Mouse (Mus musculus): ENCODE measurements around the gene Sufu. TPM values are rescaled to one million over a fixed set of nuclear protein-coding genes. Genes with fewer than 3 reads are reported as not detected.

Sufu gene
- polyA plus RNA-seq, 1 experiment, result 15.0 TPM

GRCm38 (mm10) chr19:46374477-46375088 is 22.1 kb upstream of the Sufu start:
- Histone ChIP-seq H3K4me3 (replicated peaks; ENCODE audit: insufficient read depth, low read depth, low read length) (no peak overlapping the region), H3K27ac (ENCODE audit: insufficient read depth, low read length) (no peak overlapping the region), H3K27me3 (ENCODE audit: control insufficient read depth, insufficient read depth, low read length) (no peaks in the 10 kb centered on the region), H3K4me1 (ENCODE audit: control insufficient read depth, insufficient read depth, low read length) (peaks cover 5% of the 10 kb centered on the region)
- TF ChIP-seq POLR2A (IDR thresholded peaks at IDR 0.05; ENCODE audit: borderline replicate concordance, insufficient read depth, low read length), result 0 out of 2 replicates have a peak, but pooled peaks have one; percentile 14
- no peak for TF ChIP-seq CTCF (IDR thresholded peaks at IDR 0.05; ENCODE audit: borderline replicate concordance, insufficient read depth, low read depth, low read length)
- DNase-seq, result peak; percentile 39 to 45
- 25% methylated on average over 21 of the region's 21 CpGs for WGBS

GRCm38 (mm10) chr19:46375489-46375888 is 21.2 kb upstream of the Sufu start:
- TF ChIP-seq POLR2A (IDR thresholded peaks at IDR 0.05; ENCODE audit: borderline replicate concordance, insufficient read depth, low read length) (no peak), CTCF (IDR thresholded peaks at IDR 0.05; ENCODE audit: borderline replicate concordance, insufficient read depth, low read depth, low read length) (no peak)
- DNase-seq, result peak in 1 of 2 experiments; percentile 50
- no peak overlapping the region for H3K4me3 ChIP-seq (replicated peaks; ENCODE audit: insufficient read depth, low read depth, low read length)

GRCm38 (mm10) chr19:46375891-46376290 is 20.8 kb upstream of the Sufu start:
- DNase-seq, result no peak
- Histone ChIP-seq H3K27me3 (ENCODE audit: control insufficient read depth, insufficient read depth, low read length) (no peaks in the 10 kb centered on the region), H3K4me1 (ENCODE audit: control insufficient read depth, insufficient read depth, low read length) (peaks cover 5% of the 10 kb centered on the region), H3K27ac (ENCODE audit: insufficient read depth, low read length) (no peak overlapping the region), H3K4me3 (replicated peaks; ENCODE audit: insufficient read depth, low read depth, low read length) (no peak overlapping the region)
- 55% methylated on average over 4 of the region's 4 CpGs for WGBS
- no peak for TF ChIP-seq CTCF (IDR thresholded peaks at IDR 0.05; ENCODE audit: borderline replicate concordance, insufficient read depth, low read depth, low read length)
- TF ChIP-seq POLR2A (IDR thresholded peaks at IDR 0.05; ENCODE audit: borderline replicate concordance, insufficient read depth, low read length), result no peak

More at GRCm38 (mm10) chr19:46375489-46375888, 21.2 kb upstream of the Sufu start:
- Histone ChIP-seq H3K27me3 (ENCODE audit: control insufficient read depth, insufficient read depth, low read length) (no peaks in the 10 kb centered on the region), H3K27ac (ENCODE audit: insufficient read depth, low read length) (no peak overlapping the region), H3K4me1 (ENCODE audit: control insufficient read depth, insufficient read depth, low read length) (peaks cover 5% of the 10 kb centered on the region)
- 14% methylated on average over 5 of the region's 5 CpGs for WGBS

GRCm38 (mm10) chr19:46382275-46382674 is 14.4 kb upstream of the Sufu start:
- Histone ChIP-seq H3K27me3 (ENCODE audit: control insufficient read depth, insufficient read depth, low read length) (no peaks in the 10 kb centered on the region), H3K4me3 (replicated peaks; ENCODE audit: insufficient read depth, low read depth, low read length) (no peak overlapping the region), H3K27ac (ENCODE audit: insufficient read depth, low read length) (no peak overlapping the region), H3K4me1 (ENCODE audit: control insufficient read depth, insufficient read depth, low read length) (no peaks in the 10 kb centered on the region)
- 87% methylated on average over 9 of the region's 9 CpGs for WGBS
- no peak for TF ChIP-seq POLR2A (IDR thresholded peaks at IDR 0.05; ENCODE audit: borderline replicate concordance, insufficient read depth, low read length)
- TF ChIP-seq CTCF (IDR thresholded peaks at IDR 0.05; ENCODE audit: borderline replicate concordance, insufficient read depth, low read depth, low read length), result no peak
- DNase-seq, result no peak

- Histone ChIP-seq H3K27ac (ENCODE audit: insufficient read depth, low read length) (no peak overlapping the region), H3K4me1 (ENCODE audit: control insufficient read depth, insufficient read depth, low read length) (peaks cover 8% of the 10 kb centered on the region), H3K27me3 (ENCODE audit: control insufficient read depth, insufficient read depth, low read length) (no peaks in the 10 kb centered on the region), H3K4me3 (replicated peaks; ENCODE audit: insufficient read depth, low read depth, low read length) (no peak overlapping the region)
- 76% methylated on average over 5 of the region's 5 CpGs for WGBS
- TF ChIP-seq CTCF (IDR thresholded peaks at IDR 0.05; ENCODE audit: borderline replicate concordance, insufficient read depth, low read depth, low read length), result peak; percentile 38; the same call in 1 of the 2 replicates
- no peak for TF ChIP-seq POLR2A (IDR thresholded peaks at IDR 0.05; ENCODE audit: borderline replicate concordance, insufficient read depth, low read length)
- peak in 1 of 2 experiments; percentile 41 for DNase-seq
Observed at GRCm38 (mm10) chr19:46389872-46390271, 6.8 kb upstream of the Sufu start.

GRCm38 (mm10) chr19:46392018-46392417 is 4.7 kb upstream of the Sufu start:
- Histone ChIP-seq H3K27me3 (ENCODE audit: control insufficient read depth, insufficient read depth, low read length) (no peaks in the 10 kb centered on the region), H3K4me3 (replicated peaks; ENCODE audit: insufficient read depth, low read depth, low read length) (no peak overlapping the region), H3K27ac (ENCODE audit: insufficient read depth, low read length) (no peak overlapping the region), H3K4me1 (ENCODE audit: control insufficient read depth, insufficient read depth, low read length) (peaks cover 8% of the 10 kb centered on the region)
- TF ChIP-seq POLR2A (IDR thresholded peaks at IDR 0.05; ENCODE audit: borderline replicate concordance, insufficient read depth, low read length) (no peak), CTCF (IDR thresholded peaks at IDR 0.05; ENCODE audit: borderline replicate concordance, insufficient read depth, low read depth, low read length) (peak; percentile 63; the same call in 1 of the 2 replicates)
- DNase-seq, result peak in 1 of 2 experiments; percentile 36
- 11% methylated on average over 4 of the region's 4 CpGs for WGBS

- H3K4me3 ChIP-seq (replicated peaks; ENCODE audit: insufficient read depth, low read depth, low read length), result peak overlapping the region; percentile 92
- H3K27ac ChIP-seq (ENCODE audit: insufficient read depth, low read length), result no peak overlapping the region
- peaks cover 9% of the 10 kb centered on the region for H3K4me1 ChIP-seq (ENCODE audit: control insufficient read depth, insufficient read depth, low read length)
- TF ChIP-seq POLR2A (IDR thresholded peaks at IDR 0.05; ENCODE audit: borderline replicate concordance, insufficient read depth, low read length), result no peak
- TF ChIP-seq CTCF (IDR thresholded peaks at IDR 0.05; ENCODE audit: borderline replicate concordance, insufficient read depth, low read depth, low read length), result no peak
- peak in 1 of 2 experiments; percentile 20 for DNase-seq
- H3K27me3 ChIP-seq (ENCODE audit: control insufficient read depth, insufficient read depth, low read length), result no peaks in the 10 kb centered on the region
- 3% methylated on average over 10 of the region's 10 CpGs for WGBS
Observed at GRCm38 (mm10) chr19:46394712-46395108, 2.0 kb upstream of the Sufu start.

Measured in cerebellum, adult 2 months (tissue).